Mouse (Mus musculus) cerebellum, adult 2 months (tissue): ENCODE measurements around the gene Ormdl3. TPM values are rescaled to one million over a fixed set of nuclear protein-coding genes. Genes with fewer than 3 reads are reported as not detected.
A peak's percentile ranks its signal among the peaks of the same experiment; 100 is the strongest.

ENCODE experiments used
- DNase-seq, 2 experiments: peaks; one replicate each; pipeline ENCODE4 v3.0.0; 2021
- H3K27ac ChIP-seq: fragments of 200-500 bp; 2 replicates; pipeline ENCODE4 v1.5.1; 2012; ENCODE audit warnings: low read length, control low read depth, inconsistent platforms; ENCODE audit not compliant: insufficient read depth
- H3K27me3 ChIP-seq: fragments of 200-500 bp; 2 replicates; pipeline ENCODE4 v1.6.1; 2012; ENCODE audit warnings: inconsistent platforms, mild to moderate bottlenecking, low read length, moderate library complexity; ENCODE audit not compliant: control insufficient read depth, insufficient read depth
- H3K4me1 ChIP-seq: fragments of 200-500 bp; 2 replicates; pipeline ENCODE4 v1.6.1; 2011; ENCODE audit warnings: low read length; ENCODE audit not compliant: control insufficient read depth, insufficient read depth
- H3K4me3 ChIP-seq: fragments of 200-500 bp; replicated peaks from 2 replicates; pipeline ENCODE3; 2011; ENCODE audit warnings: mild to moderate bottlenecking, low read depth, low read length, control low read depth; ENCODE audit not compliant: insufficient read depth
- CTCF ChIP-seq: fragments of 200-500 bp; IDR thresholded peaks from 2 replicates; pipeline ENCODE4 v1.5.1; 2011; ENCODE audit warnings: low read depth, mild to moderate bottlenecking, control low read depth, low read length, moderate library complexity, borderline replicate concordance; ENCODE audit not compliant: insufficient read depth
- POLR2A ChIP-seq: fragments of 200-500 bp; IDR thresholded peaks from 2 replicates; pipeline ENCODE4 v1.6.1; 2011; ENCODE audit warnings: low read length, control low read depth, borderline replicate concordance; ENCODE audit not compliant: insufficient read depth
- WGBS: fragments of 180-500 bp; shearing (Covaris S2); methylation state at CpG from one replicate; pipeline ENCODE4 v1.1.7; 2018; 5-methylcytosine and 5-hydroxymethylcytosine counted together
- polyA plus RNA-seq: library from polyadenylated mRNA; depleted of rRNA; stranded (reverse); fragments of >200 nt; gene quantifications from 2 replicates; pipeline ENCODE4 v1.2.3, GENCODE M21; 2012

Ormdl3 gene
- polyA plus RNA-seq, 1 experiment, result 66.8 TPM

DNA sequence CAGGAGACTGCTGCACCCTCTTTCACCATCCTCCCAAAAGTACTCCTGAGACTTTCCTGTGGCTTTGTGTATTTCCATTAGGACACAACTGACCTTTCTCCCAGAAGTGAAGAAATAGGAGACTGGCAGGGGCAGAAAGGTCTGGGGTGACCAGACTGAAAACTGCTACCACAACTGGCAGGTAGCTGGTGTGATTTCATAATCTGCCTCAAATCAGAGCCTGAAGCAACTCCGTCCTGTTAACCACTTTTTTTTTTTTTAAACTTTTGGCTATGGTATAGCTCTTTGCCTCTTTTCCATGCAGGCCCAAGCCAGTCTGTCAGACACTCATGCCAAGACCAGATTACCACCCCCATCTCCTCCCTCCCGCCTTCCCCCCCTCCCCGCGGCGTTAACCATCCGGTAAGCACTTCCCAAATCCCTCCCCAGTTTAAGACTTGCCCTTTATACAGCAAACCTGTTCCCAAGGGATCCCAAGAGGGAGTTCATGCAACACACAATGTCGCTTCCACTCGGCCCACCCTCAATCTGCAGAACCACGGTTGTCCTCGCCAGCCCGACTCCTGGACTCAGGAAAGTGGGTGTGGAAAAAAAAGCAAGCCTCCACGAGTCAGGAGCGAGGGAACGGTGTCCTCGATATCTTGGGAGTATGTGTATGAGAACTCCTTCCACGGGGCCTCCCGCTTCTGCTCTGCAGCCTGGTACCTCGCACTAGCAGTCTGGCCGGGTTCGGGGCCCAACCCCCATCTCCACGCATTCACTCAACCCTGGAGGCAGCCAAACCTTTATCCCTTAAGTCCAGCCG is 879 bp downstream of the Ormdl3 start:
- no peak for DNase-seq
- H3K27ac ChIP-seq, result no peak overlapping the region
- peak overlapping the region; percentile 88 for H3K4me3 ChIP-seq
- WGBS, result under 1% methylated on average over 22 of the region's 22 CpGs
- peaks cover 16% of the 10 kb centered on the region for H3K4me1 ChIP-seq
- H3K27me3 ChIP-seq, result no peaks in the 10 kb centered on the region
- TF ChIP-seq CTCF, result no peak
- no peak for TF ChIP-seq POLR2A

DNA sequence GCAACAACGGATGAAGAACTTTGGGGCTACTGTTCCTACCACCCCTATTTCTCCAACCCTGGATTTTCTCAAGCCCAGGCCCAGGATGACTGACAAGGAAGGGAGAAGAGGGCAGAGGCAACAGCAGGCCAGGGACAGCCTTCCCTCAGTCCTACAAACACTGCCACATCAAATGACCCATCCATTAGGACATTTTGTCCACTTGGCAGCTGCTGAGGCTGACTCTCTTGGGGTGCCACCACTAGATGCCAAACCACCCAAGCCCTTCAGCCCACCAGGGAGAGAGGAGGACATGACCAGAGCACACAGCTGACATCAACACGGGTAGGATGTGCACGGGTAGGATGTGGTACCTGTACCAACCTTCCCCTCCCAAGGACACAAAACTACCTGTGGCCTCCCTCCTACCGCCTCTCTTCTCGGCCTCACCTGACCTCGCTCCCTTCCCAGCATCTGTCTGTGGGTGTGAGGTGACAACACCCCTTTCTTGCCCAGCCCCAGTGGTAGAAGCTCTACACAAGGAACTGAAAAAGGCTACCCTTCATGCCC is 2.5 kb downstream of the Ormdl3 start:
- H3K4me1 ChIP-seq, result peaks cover 13% of the 10 kb centered on the region
- no peak overlapping the region for H3K27ac ChIP-seq
- 88% methylated on average over 6 of the region's 6 CpGs for WGBS
- H3K27me3 ChIP-seq, result no peaks in the 10 kb centered on the region
- H3K4me3 ChIP-seq, result no peak overlapping the region
- no peak for DNase-seq
- TF ChIP-seq POLR2A, result no peak
- no peak for TF ChIP-seq CTCF

DNA sequence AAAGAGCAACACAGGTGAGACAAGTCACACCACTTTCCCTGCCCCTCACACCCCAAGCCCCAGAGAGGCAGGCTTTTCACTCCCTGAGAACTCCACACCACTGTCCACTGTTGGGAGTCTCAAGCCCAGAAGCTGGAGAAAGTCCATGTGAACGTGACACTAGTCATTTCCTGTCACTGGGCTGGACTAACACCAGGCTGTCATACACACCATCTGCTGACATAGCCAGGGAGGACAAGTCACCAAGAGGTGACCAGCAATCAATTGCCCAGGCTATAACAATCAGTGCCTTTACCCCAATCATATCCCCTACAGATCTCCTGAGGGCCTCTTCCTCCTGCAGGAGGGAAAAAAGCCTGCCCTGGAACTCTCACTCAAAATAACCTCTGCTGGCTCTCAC is 3.0 kb downstream of the Ormdl3 start:
- DNase-seq, result no peak
- peaks cover 13% of the 10 kb centered on the region for H3K4me1 ChIP-seq
- H3K27ac ChIP-seq, result no peak overlapping the region
- no peaks in the 10 kb centered on the region for H3K27me3 ChIP-seq
- TF ChIP-seq CTCF, result no peak
- no peak for TF ChIP-seq POLR2A
- 6% methylated on average over 1 of the region's 1 CpGs for WGBS
- H3K4me3 ChIP-seq, result no peak overlapping the region

DNA sequence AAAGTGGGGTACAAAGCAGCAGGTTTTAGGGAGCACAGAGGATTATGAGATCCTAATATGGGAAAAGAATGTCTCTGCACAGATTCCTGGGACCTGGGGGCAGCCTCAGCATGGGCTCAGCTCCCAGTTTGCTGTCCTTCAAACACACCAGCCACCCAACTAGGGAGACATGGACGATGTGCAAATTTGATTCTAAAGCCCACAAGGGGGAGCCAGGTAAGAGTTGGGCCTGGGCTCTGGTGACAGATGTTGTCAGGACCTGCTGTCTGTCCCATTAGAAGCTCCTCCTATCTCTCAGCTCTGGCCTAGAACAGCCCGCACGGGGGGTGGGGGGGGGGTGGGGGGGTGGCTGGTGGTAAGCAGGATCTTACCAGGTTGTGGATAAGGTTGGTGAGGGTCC is 3.6 kb downstream of the Ormdl3 start:
- Histone ChIP-seq H3K27me3 (no peaks in the 10 kb centered on the region), H3K27ac (no peak overlapping the region), H3K4me1 (peaks cover 13% of the 10 kb centered on the region), H3K4me3 (no peak overlapping the region)
- no peak for DNase-seq
- TF ChIP-seq POLR2A (no peak), CTCF (no peak)
- WGBS, result 23% methylated on average over 3 of the region's 3 CpGs

DNA sequence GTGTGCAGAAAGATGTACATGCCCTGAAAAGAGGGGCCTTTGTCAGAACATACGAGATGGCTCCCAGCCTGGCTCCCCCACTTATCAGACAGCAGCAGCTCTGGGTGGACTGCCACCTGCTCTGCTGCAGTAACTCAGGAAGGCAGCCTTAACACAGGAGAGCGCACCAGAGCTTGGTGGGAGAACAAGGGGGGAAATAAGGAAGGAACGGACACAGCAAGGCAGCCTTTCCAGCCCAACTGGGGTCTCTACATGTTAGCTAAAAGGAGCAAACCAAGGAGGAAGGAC is 4.0 kb downstream of the Ormdl3 start:
- H3K4me3 ChIP-seq, result no peak overlapping the region
- H3K27ac ChIP-seq, result no peak overlapping the region
- WGBS, result 85% methylated on average over 3 of the region's 3 CpGs
- no peak for DNase-seq
- peaks cover 13% of the 10 kb centered on the region for H3K4me1 ChIP-seq
- TF ChIP-seq POLR2A, result no peak
- TF ChIP-seq CTCF, result no peak
- no peaks in the 10 kb centered on the region for H3K27me3 ChIP-seq

DNA sequence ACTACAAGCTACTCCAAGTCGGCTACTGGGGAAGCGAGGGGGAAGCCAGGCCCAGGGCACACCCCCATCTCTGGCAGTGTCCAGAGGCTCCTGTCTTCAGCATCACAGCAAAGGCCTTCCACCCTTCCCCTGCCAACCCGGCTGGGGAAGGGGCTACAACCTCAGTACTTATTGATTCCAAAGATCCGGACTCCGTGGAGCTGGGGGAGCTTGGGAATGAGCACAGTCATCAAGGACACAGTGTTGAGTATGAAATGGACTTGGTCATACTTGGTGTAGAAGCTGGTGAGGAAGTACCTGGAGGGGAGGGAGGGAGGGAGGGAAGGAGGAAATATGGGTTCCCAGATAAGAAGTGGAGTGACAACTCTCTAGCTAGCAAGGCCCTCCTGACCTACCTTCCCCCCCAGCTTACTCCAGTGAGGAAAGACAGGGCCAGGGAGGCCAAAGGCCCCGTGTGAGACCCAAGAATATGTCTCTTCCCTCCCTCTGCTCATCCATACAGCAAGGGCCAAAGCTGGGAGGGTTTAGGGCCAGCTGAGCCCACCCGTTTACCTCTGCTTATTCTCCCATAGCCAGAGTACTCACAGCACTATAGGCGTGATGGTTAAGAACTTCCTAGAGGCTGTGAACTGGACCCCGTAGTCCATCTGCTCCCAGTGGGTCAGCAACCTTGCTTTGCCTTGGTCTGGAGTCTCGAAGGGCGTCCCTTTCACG is 4.5 kb downstream of the Ormdl3 start:
- Histone ChIP-seq H3K4me3 (no peak overlapping the region), H3K27ac (no peak overlapping the region), H3K27me3 (no peaks in the 10 kb centered on the region), H3K4me1 (peaks cover 13% of the 10 kb centered on the region)
- TF ChIP-seq CTCF, result no peak
- TF ChIP-seq POLR2A, result no peak
- no peak for DNase-seq
- WGBS, result 88% methylated on average over 12 of the region's 12 CpGs

DNA sequence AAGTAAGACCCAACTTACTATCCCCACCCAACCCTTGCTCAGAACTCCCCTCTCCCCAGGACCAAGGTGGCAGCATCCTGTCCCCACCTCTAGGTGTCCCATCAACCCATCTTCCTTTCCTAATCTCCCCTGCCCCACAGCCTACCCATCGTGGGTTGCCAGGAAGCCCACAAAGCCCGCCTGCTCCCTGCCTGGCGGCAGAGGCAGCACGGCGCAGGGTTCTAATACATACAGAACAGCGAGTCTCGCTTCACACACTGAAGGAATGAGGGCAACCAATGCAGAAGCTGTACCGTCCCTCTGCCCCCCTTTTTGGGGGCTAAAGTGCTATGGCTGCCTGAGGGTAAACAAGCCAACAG is 5.2 kb downstream of the Ormdl3 start:
- H3K4me3 ChIP-seq, result no peak overlapping the region
- no peak overlapping the region for H3K27ac ChIP-seq
- no peaks in the 10 kb centered on the region for H3K27me3 ChIP-seq
- 82% methylated on average over 8 of the region's 8 CpGs for WGBS
- TF ChIP-seq CTCF (no peak), POLR2A (no peak)
- H3K4me1 ChIP-seq, result peaks cover 13% of the 10 kb centered on the region
- no peak for DNase-seq

DNA sequence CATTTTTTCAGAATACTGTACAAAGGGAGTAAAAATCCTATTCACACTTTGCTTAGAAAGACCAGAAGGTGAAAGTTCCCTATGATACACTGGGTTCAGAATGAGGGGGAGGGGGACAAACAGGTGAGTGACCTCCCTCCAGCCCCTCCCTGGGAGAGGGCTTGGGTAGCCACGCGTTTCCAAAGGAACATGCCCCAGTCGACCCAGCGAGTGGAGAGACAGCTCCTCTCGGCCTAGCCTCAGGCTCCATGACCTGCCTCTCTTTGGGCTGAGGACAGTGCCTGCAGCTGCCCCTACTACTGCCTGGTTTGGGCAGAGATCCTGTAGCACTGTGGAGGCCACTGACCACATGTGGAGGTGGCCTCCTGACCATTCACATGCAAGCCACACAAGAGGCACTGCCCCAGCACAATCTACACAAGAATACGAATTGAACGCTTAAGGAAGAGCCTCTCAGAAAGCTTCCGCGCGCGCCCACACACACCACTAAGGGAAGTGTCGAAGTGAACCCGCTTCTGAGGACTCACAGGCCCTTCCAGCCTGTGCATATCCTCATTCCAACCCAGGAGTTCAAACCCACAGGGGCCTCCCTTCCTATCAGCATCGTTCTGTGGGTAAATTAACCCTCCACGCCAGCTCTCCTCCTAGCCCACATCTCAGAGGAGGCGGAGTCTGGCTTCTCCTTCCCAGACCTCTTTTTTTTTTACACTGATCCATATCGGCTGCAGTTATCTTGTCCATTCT is 5.7 kb downstream of the Ormdl3 start:
- no peaks in the 10 kb centered on the region for H3K27me3 ChIP-seq
- whole genome bisulfite sequencing, result 65% methylated on average over 17 of the region's 17 CpGs
- no peak overlapping the region for H3K4me3 ChIP-seq
- H3K4me1 ChIP-seq, result peaks cover 13% of the 10 kb centered on the region
- no peak overlapping the region for H3K27ac ChIP-seq
- no peak for TF ChIP-seq CTCF
- no peak for TF ChIP-seq POLR2A
- DNase-seq, result no peak
